ENCODE assay signal across 8 mouse cellular contexts in genomic region chr10:84440181-84440540, GRCm38 (mm10). TPM values are rescaled to one million over a fixed set of nuclear protein-coding genes. Genes with fewer than 3 reads are reported as not detected.
DNase-seq lines count a peak whose midpoint lies in the region; ATAC-seq and TF ChIP-seq lines count a peak whose summit lies in the region.

No protein-coding gene starts in this region.

- H3K4me3 ChIP-seq in lung, embryonic 14.5 days (ENCODE audit: low read depth, low read length), result peak overlapping the region; percentile 70
- H3K4me3 ChIP-seq in embryonic facial prominence, embryonic 15.5 days (replicated peaks), result peak overlapping the region; percentile 68
- peak overlapping the region; percentile 87 for H3K4me3 ChIP-seq in limb, embryonic 10.5 days
- peak overlapping the region; percentile 91 for H3K4me3 ChIP-seq in neural tube, embryonic 13.5 days

- H3K9me3 ChIP-seq in lung, embryonic 14.5 days (ENCODE audit: low read depth, low read length), result no peaks in the 10 kb centered on the region
- H3K9me3 ChIP-seq in embryonic facial prominence, embryonic 15.5 days (replicated peaks), result no peaks in the 10 kb centered on the region
- no peaks in the 10 kb centered on the region for H3K9me3 ChIP-seq in limb, embryonic 10.5 days (replicated peaks)
- no peaks in the 10 kb centered on the region for H3K9me3 ChIP-seq in neural tube, embryonic 13.5 days

- intact Hi-C loops in left cerebral cortex, postnatal 14 days (cut with DNase I), result no loop called here

- peaks cover 3% of the 10 kb centered on the region; the same call in 1 of the 2 replicates for H3K27me3 ChIP-seq in lung, embryonic 14.5 days (ENCODE audit: insufficient read depth, low read length)
- no peaks in the 10 kb centered on the region for H3K27me3 ChIP-seq in embryonic facial prominence, embryonic 15.5 days
- peaks cover 15% of the 10 kb centered on the region for H3K27me3 ChIP-seq in limb, embryonic 10.5 days (ENCODE audit: low read depth, poor library complexity, severe bottlenecking)
- no peaks in the 10 kb centered on the region for H3K27me3 ChIP-seq in neural tube, embryonic 13.5 days

- no peak for DNase-seq in lung, embryonic 14.5 days
- no peak for DNase-seq in lung, postnatal 14 days
- no peak for DNase-seq in limb, embryonic 10.5 days (ENCODE audit: low spot score)
- no peak for DNase-seq in left cerebral cortex, postnatal 14 days (ENCODE audit: low spot score in 2 of 2)
- no peak for DNase-seq in layer of hippocampus, postnatal 14 days (ENCODE audit: low spot score in 2 of 2)
- no peak for DNase-seq in gastrocnemius, postnatal 25 days

- ATAC-seq in lung, embryonic 14.5 days (ENCODE audit: insufficient read depth), result peak; percentile 60
- ATAC-seq in embryonic facial prominence, embryonic 15.5 days (ENCODE audit: insufficient number of reproducible peaks, low FRiP score, low TSS enrichment, low read depth), result peak; percentile 17; the same call in 1 of the 2 replicates
- peak; percentile 49 for ATAC-seq in neural tube, embryonic 13.5 days (ENCODE audit: low read depth)

- H3K4me1 ChIP-seq in lung, embryonic 14.5 days (ENCODE audit: insufficient read depth), result peaks cover 22% of the 10 kb centered on the region
- peaks cover 53% of the 10 kb centered on the region for H3K4me1 ChIP-seq in embryonic facial prominence, embryonic 15.5 days
- H3K4me1 ChIP-seq in limb, embryonic 10.5 days, result peaks cover 65% of the 10 kb centered on the region
- peaks cover 70% of the 10 kb centered on the region for H3K4me1 ChIP-seq in neural tube, embryonic 13.5 days (replicated peaks)

- H3K36me3 ChIP-seq in lung, embryonic 14.5 days (ENCODE audit: insufficient read depth), result no peaks in the 10 kb centered on the region
- H3K36me3 ChIP-seq in embryonic facial prominence, embryonic 15.5 days, result no peaks in the 10 kb centered on the region
- H3K36me3 ChIP-seq in limb, embryonic 10.5 days, result no peaks in the 10 kb centered on the region
- no peaks in the 10 kb centered on the region for H3K36me3 ChIP-seq in neural tube, embryonic 13.5 days

- H3K9ac ChIP-seq in lung, embryonic 14.5 days, result peak overlapping the region; percentile 98
- H3K9ac ChIP-seq in embryonic facial prominence, embryonic 15.5 days, result peak overlapping the region; percentile 96
- peak overlapping the region; percentile 100 for H3K9ac ChIP-seq in neural tube, embryonic 13.5 days

- TF ChIP-seq CTCF in lung, embryonic 14.5 days (IDR thresholded peaks at IDR 0.05; ENCODE audit: low read depth), result no peak

- H3K4me2 ChIP-seq in lung, embryonic 14.5 days, result peak overlapping the region; percentile 72
- peak overlapping the region; percentile 64 for H3K4me2 ChIP-seq in embryonic facial prominence, embryonic 15.5 days (replicated peaks)
- H3K4me2 ChIP-seq in neural tube, embryonic 13.5 days, result peak overlapping the region; percentile 97

- peak overlapping the region; percentile 98 for H3K27ac ChIP-seq in lung, embryonic 14.5 days (ENCODE audit: low read depth)
- peak overlapping the region; percentile 68 for H3K27ac ChIP-seq in embryonic facial prominence, embryonic 15.5 days (replicated peaks)
- peak overlapping the region; percentile 100 for H3K27ac ChIP-seq in limb, embryonic 10.5 days
- peak overlapping the region; percentile 99 for H3K27ac ChIP-seq in neural tube, embryonic 13.5 days (replicated peaks)

- under 1% methylated on average over 32 of the region's 32 CpGs for WGBS in lung, embryonic 14.5 days
- 0% methylated on average over 29 of the region's 32 CpGs for WGBS in embryonic facial prominence, embryonic 15.5 days
- under 1% methylated on average over 32 of the region's 32 CpGs for WGBS in limb, embryonic 10.5 days
- under 1% methylated on average over 32 of the region's 32 CpGs for WGBS in neural tube, embryonic 13.5 days

RNA-seq across cellular contexts. Expression of gene Nuak1, which starts 0.2 kb away (rescaled TPM):
- 1.5 and 1.8 TPM in 2 replicates for polyA plus RNA-seq in lung, embryonic 14.5 days (2014; fragmentation: Nextera tagmentation; extraction: Ambion mirVana)
- polyA plus RNA-seq in embryonic facial prominence, embryonic 15.5 days (2015; fragmentation: Nextera tagmentation; extraction: Ambion mirVana), result 3.3 and 3.4 TPM in 2 replicates
- 0.69 and 1.2 TPM in 2 replicates for polyA plus RNA-seq in limb, embryonic 10.5 days (2016; fragmentation: Nextera tagmentation; extraction: Ambion mirVana)
- polyA plus RNA-seq in neural tube, embryonic 13.5 days (2015; fragmentation: Nextera tagmentation; extraction: Ambion mirVana), result 5.4 and 5.7 TPM in 2 replicates
- total RNA-seq in left cerebral cortex, postnatal 14 days (2021), result 10 to 100 TPM; 56.0 to 66.2 TPM
- total RNA-seq in layer of hippocampus, postnatal 14 days (2021), result 10 to 100 TPM; 47.6 to 50.2 TPM
- total RNA-seq in gastrocnemius, postnatal 25 days (2021), result 10 to 100 TPM; 12.6 to 19.4 TPM
